Mouse (Mus musculus): ENCODE results near the gene Gm45234. TPM values are rescaled to one million over a fixed set of nuclear protein-coding genes. Genes with fewer than 3 reads are reported as not detected.
"Not testable (repeated sequence)": the region's sequence is repeated elsewhere in the genome, so short reads cannot be mapped to it uniquely, and the experiment has no call there.

Gene Gm45234
- polyA plus RNA-seq (2011; ENCODE audit: insufficient read depth, insufficient read length, low read depth, missing spikeins) = 0.59 TPM in 1 of 2 replicates, not detected in the other

DNA sequence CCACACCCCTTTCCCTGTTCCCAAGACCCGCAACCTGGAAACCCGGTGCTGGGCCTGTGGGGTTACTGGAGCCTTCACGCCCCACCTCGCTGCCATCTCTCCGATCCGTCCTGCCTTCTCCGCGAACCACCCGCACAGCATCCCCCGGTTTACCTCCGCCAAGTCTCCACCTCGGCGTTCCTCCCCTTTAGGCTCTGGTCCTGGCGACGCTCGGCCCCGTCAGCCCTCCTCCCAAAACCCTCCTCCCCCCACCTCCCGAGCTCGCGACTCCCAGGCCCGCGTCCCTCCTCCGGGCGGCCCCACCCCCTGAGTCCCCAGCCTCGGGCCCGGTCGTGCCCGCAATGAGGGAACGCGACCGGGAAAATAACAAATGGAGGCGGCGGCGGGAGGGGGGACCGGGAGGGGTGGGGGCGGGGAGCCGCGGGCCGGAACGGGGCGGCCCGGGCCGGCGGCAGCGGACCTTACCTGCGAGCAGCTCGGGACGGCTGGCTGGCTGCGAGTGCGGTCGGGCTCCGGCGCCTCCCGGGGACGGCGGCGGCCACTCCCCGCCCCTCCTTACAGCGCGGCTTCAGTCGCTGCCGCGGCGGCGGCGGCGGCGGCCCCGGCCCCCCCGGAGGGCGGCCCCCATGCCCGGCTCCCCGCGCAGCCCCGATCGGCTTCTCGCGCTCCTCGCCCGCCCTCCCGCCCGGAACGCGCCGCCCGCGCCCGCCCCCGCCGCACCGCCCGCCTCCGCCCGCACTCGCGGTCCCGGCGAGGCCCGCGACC is at the start of gene Gm45234, which contains the start of gene Atn1:
Gm45234 (minus strand) TSS at position 191 of the 765 bp plus-strand sequence.
Atn1 (minus strand) TSS at position 694 of the 765 bp plus-strand sequence.
- Histone ChIP-seq H3K4me1 (ENCODE audit: control insufficient read depth, insufficient read depth, low read length) (peaks cover 5% of the 10 kb centered on the region), H3K27me3 (ENCODE audit: control insufficient read depth, insufficient read depth, low read length, poor library complexity, severe bottlenecking) (no peaks in the 10 kb centered on the region)
- TF ChIP-seq POLR2A (IDR thresholded peaks at IDR 0.05; ENCODE audit: insufficient read depth, low read length) (no peak), CTCF (IDR thresholded peaks at IDR 0.05; ENCODE audit: low read depth, low read length) (no peak), EP300 (IDR thresholded peaks at IDR 0.05; ENCODE audit: insufficient read depth, low read depth, low read length) (no peak)

DNA sequence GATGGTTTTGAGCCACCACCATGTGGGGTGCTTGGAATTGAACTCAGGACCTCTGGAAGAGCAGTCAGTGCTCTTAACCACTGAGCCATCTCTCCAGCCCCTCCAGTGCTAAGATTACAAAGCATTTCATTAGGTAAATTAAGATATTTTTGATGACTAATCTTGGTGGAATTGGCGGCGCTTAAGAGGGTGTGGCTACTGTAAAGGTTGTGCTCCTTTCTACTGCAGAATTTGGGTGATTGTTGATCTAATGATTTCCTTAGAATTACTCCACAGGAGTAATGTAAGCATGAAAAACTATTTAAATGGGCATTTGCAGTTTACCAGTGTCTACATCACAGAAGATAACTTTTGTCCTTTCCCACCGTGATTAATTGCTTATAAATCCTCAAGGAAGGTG is 48.5 kb upstream of the Gm45234 start:
- Histone ChIP-seq H3K27ac (ENCODE audit: insufficient read depth, low read length) (peak overlapping the region; percentile 66), H3K4me3 (ENCODE audit: low read depth, low read length) (no peak overlapping the region), H3K9me3 (replicated peaks; ENCODE audit: control insufficient read depth, insufficient read depth, low read length, poor library complexity, severe bottlenecking) (no peaks in the 10 kb centered on the region), H3K9ac (ENCODE audit: low read depth, poor library complexity, severe bottlenecking) (peak overlapping the region; percentile 2), H3K4me1 (ENCODE audit: control insufficient read depth, insufficient read depth, low read length) (no peaks in the 10 kb centered on the region), H3K36me3 (ENCODE audit: control insufficient read depth, insufficient read depth, low read length, poor library complexity, severe bottlenecking) (no peaks in the 10 kb centered on the region), H3K27me3 (ENCODE audit: control insufficient read depth, insufficient read depth, low read length, poor library complexity, severe bottlenecking) (no peaks in the 10 kb centered on the region)
- TF ChIP-seq CTCF (IDR thresholded peaks at IDR 0.05; ENCODE audit: low read depth, low read length) (no peak), POLR2A (IDR thresholded peaks at IDR 0.05; ENCODE audit: insufficient read depth, low read length) (no peak), EP300 (IDR thresholded peaks at IDR 0.05; ENCODE audit: insufficient read depth, low read depth, low read length) (no peak)

More for the DNA sequence above, at the start of gene Gm45234, which contains the start of gene Atn1:
- H3K9ac ChIP-seq (ENCODE audit: low read depth, poor library complexity, severe bottlenecking) = peak within 1 kb of the TSS; percentile 98
- no peaks in the 10 kb centered on the region for H3K36me3 ChIP-seq (ENCODE audit: control insufficient read depth, insufficient read depth, low read length, poor library complexity, severe bottlenecking)
- peak within 1 kb of the TSS; percentile 71 for H3K4me3 ChIP-seq (ENCODE audit: low read depth, low read length)
- peak within 1 kb of the TSS; percentile 45 for H3K27ac ChIP-seq (ENCODE audit: insufficient read depth, low read length)
- no peaks in the 10 kb centered on the region for H3K9me3 ChIP-seq (replicated peaks; ENCODE audit: control insufficient read depth, insufficient read depth, low read length, poor library complexity, severe bottlenecking)

DNA sequence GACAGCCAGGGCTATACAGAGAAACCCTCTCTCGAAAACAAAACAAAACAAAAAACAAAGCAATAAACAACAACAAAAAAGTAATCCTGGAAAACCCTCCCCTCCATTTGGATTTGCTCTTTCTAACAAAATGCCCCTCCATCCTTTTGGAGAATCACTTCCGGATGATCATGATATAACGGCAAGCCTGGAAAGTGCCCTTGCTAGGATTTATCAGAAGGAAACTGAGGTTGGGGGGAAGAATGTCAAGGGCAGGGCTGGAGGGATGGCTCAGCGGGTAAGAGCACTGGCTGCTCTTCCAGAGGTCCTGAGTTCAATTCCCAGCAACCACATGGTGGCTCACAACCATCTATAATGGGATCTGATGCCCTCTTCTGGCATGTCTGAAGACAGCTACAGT is 47.9 kb upstream of the Gm45234 start:
- H3K27me3 ChIP-seq (ENCODE audit: control insufficient read depth, insufficient read depth, low read length, poor library complexity, severe bottlenecking); H3K4me1 ChIP-seq (ENCODE audit: control insufficient read depth, insufficient read depth, low read length); H3K9me3 ChIP-seq (replicated peaks; ENCODE audit: control insufficient read depth, insufficient read depth, low read length, poor library complexity, severe bottlenecking); H3K4me3 ChIP-seq (ENCODE audit: low read depth, low read length); H3K9ac ChIP-seq (ENCODE audit: low read depth, poor library complexity, severe bottlenecking); H3K36me3 ChIP-seq (ENCODE audit: control insufficient read depth, insufficient read depth, low read length, poor library complexity, severe bottlenecking): not testable (repeated sequence)
- H3K27ac ChIP-seq (ENCODE audit: insufficient read depth, low read length) = peak overlapping the region; percentile 37; the same call in 1 of the 2 replicates

DNA sequence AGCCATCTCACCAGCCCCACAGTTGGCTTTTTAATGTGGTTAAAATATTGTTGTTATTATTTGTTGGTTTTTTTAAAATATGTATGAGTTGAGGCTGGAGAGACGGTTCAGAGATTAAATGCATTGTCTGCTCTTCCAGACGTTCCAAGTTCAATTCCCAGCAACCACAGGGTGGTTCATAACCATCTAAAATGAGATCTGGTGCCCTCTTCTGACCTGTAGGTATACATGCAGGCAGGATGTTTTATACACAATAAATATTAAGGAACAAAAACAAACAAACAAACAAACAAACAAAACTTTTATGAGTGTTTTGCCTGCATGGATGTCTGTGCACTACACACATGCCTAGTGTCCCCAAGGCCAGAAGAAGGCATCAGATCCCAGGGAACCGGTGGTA is 47.2 kb upstream of the Gm45234 start:
- no peak for TF ChIP-seq CTCF (IDR thresholded peaks at IDR 0.05; ENCODE audit: low read depth, low read length)
- Histone ChIP-seq H3K27ac (ENCODE audit: insufficient read depth, low read length) (peak overlapping the region; percentile 37), H3K36me3 (ENCODE audit: control insufficient read depth, insufficient read depth, low read length, poor library complexity, severe bottlenecking) (no peaks in the 10 kb centered on the region), H3K27me3 (ENCODE audit: control insufficient read depth, insufficient read depth, low read length, poor library complexity, severe bottlenecking) (no peaks in the 10 kb centered on the region), H3K9ac (ENCODE audit: low read depth, poor library complexity, severe bottlenecking) (peak overlapping the region; percentile 94; the same call in 1 of the 2 replicates), H3K9me3 (replicated peaks; ENCODE audit: control insufficient read depth, insufficient read depth, low read length, poor library complexity, severe bottlenecking) (no peaks in the 10 kb centered on the region), H3K4me1 (ENCODE audit: control insufficient read depth, insufficient read depth, low read length) (no peaks in the 10 kb centered on the region), H3K4me3 (ENCODE audit: low read depth, low read length) (peak overlapping the region; percentile 49)

DNA sequence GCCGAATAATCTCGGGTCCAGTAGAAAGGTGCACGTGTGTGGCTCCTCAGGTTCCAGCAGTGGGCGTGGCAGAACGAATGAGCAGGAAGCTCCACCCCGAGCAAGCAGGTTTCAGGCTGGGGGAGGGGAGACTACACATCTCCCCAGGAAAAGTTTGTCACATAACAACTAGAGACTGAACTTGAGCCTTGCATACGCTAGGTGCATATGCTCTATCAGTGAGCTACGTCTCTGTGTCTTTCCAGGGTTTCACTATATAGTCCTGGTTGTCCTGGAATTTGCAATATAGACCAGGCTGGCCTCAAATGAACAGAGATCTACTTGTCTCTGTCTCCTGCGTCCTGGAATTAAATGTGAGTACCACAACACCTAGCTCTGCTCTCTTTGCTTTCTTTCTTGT is 46.6 kb upstream of the Gm45234 start:
- H3K9ac ChIP-seq (ENCODE audit: low read depth, poor library complexity, severe bottlenecking) = peak overlapping the region; percentile 94
- not testable (repeated sequence) for H3K36me3 ChIP-seq (ENCODE audit: control insufficient read depth, insufficient read depth, low read length, poor library complexity, severe bottlenecking); H3K27me3 ChIP-seq (ENCODE audit: control insufficient read depth, insufficient read depth, low read length, poor library complexity, severe bottlenecking); H3K4me1 ChIP-seq (ENCODE audit: control insufficient read depth, insufficient read depth, low read length); H3K9me3 ChIP-seq (replicated peaks; ENCODE audit: control insufficient read depth, insufficient read depth, low read length, poor library complexity, severe bottlenecking)
- peak overlapping the region; percentile 66 for H3K4me3 ChIP-seq (ENCODE audit: low read depth, low read length)
- H3K27ac ChIP-seq (ENCODE audit: insufficient read depth, low read length) = peak overlapping the region; percentile 99

DNA sequence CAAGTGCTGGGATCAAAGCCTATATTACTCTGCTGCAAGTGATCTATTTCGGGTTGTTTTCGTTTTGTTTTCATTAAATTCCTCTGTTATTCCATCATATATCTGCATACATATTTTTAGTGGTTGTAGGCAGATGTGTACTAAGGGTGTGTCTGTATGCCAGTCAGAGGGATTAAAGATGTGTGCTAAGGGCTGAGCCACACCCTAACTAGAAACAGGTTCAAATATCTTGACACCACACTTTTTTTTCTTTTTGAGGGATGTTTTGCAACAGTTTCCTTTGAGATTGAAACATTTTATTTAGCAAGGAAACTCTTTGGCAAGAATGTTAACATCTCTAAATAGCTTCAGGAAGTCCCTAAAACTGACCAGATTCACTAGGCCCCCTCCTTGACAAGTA is 40.4 kb upstream of the Gm45234 start:
- H3K4me1 ChIP-seq (ENCODE audit: control insufficient read depth, insufficient read depth, low read length) = peaks cover 3% of the 10 kb centered on the region
- TF ChIP-seq POLR2A (IDR thresholded peaks at IDR 0.05; ENCODE audit: insufficient read depth, low read length) (no peak), EP300 (IDR thresholded peaks at IDR 0.05; ENCODE audit: insufficient read depth, low read depth, low read length) (no peak), CTCF (IDR thresholded peaks at IDR 0.05; ENCODE audit: low read depth, low read length) (no peak)
- H3K27ac ChIP-seq (ENCODE audit: insufficient read depth, low read length) = peak overlapping the region; percentile 100
- no peaks in the 10 kb centered on the region for H3K27me3 ChIP-seq (ENCODE audit: control insufficient read depth, insufficient read depth, low read length, poor library complexity, severe bottlenecking)
- H3K36me3 ChIP-seq (ENCODE audit: control insufficient read depth, insufficient read depth, low read length, poor library complexity, severe bottlenecking) = peaks cover 5% of the 10 kb centered on the region
- H3K4me3 ChIP-seq (ENCODE audit: low read depth, low read length) = no peak overlapping the region
- H3K9me3 ChIP-seq (replicated peaks; ENCODE audit: control insufficient read depth, insufficient read depth, low read length, poor library complexity, severe bottlenecking) = no peaks in the 10 kb centered on the region
- peak overlapping the region; percentile 75 for H3K9ac ChIP-seq (ENCODE audit: low read depth, poor library complexity, severe bottlenecking)
